Mouse (Mus musculus) C2C12 (cell line): Measurements from ENCODE around the gene Hsd17b6. TPM values are rescaled to one million over a fixed set of nuclear protein-coding genes. Genes with fewer than 3 reads are reported as not detected.
A peak's percentile ranks its signal among the peaks of the same experiment; 100 is the strongest.

ENCODE experiments used
- H3K27me3 ChIP-seq: one replicate; pipeline ENCODE4 v1.6.1; 2011; ENCODE audit not compliant: control insufficient read depth, insufficient read depth, insufficient read length
- H3K36me3 ChIP-seq: one replicate; pipeline ENCODE4 v1.6.1; 2011; ENCODE audit not compliant: control insufficient read depth, insufficient read depth
- H3K4me3 ChIP-seq: one replicate; pipeline ENCODE4 v1.5.1; 2011; ENCODE audit warnings: mild to moderate bottlenecking, control low read depth; ENCODE audit not compliant: poor library complexity, insufficient read depth, severe bottlenecking
- H3K79me2 ChIP-seq: one replicate; pipeline ENCODE4 v1.6.1; 2011; ENCODE audit not compliant: control insufficient read depth, insufficient read depth
- H3K79me3 ChIP-seq: one replicate; pipeline ENCODE4 v1.6.1; 2011; ENCODE audit warnings: low read depth, control low read depth
- H3ac ChIP-seq: one replicate; pipeline ENCODE3; 2011; ENCODE audit warnings: low read depth; ENCODE audit not compliant: control insufficient read depth, insufficient read length
- CEBPB ChIP-seq: IDR thresholded peaks from one replicate; pipeline ENCODE4 v1.6.1; 2011; ENCODE audit warnings: low read depth, mild to moderate bottlenecking, control low read depth, moderate library complexity
- CTCF ChIP-seq: IDR thresholded peaks from one replicate; pipeline ENCODE4 v1.5.1; 2011; ENCODE audit not compliant: control insufficient read depth, insufficient read depth, insufficient read length
- FOSL1 ChIP-seq: IDR thresholded peaks from one replicate; pipeline ENCODE4 v1.8.0; 2011; ENCODE audit warnings: mild to moderate bottlenecking, low read length; ENCODE audit not compliant: poor library complexity, insufficient read depth, severe bottlenecking
- MAX ChIP-seq: IDR thresholded peaks from one replicate; pipeline ENCODE4 v1.6.1; 2011; ENCODE audit warnings: mild to moderate bottlenecking, control low read depth
- MYOD1 ChIP-seq: IDR thresholded peaks from one replicate; pipeline ENCODE4 v1.6.1; 2011; ENCODE audit warnings: low read depth; ENCODE audit not compliant: control insufficient read depth, insufficient read length
- MYOG ChIP-seq: IDR thresholded peaks from one replicate; pipeline ENCODE4 v1.6.1; 2011; ENCODE audit not compliant: control insufficient read depth, insufficient read length; ENCODE audit errors: extremely low read depth
- USF1 ChIP-seq: IDR thresholded peaks from one replicate; pipeline ENCODE4 v1.6.1; 2011; ENCODE audit warnings: low read depth, mild to moderate bottlenecking, control low read depth, moderate library complexity
- polyA plus RNA-seq: library from polyadenylated mRNA; unstranded; fragments of >200 nt; fragmentation: generic; extraction: Trizol; gene quantifications from one replicate; pipeline ENCODE4 v1.2.1, GENCODE M21; 2012; ENCODE audit warnings: missing spikeins

Gene Hsd17b6
- polyA plus RNA-seq, 1 experiment, result not detected

- Histone ChIP-seq H3ac (peak within 1 kb of the TSS; percentile 84), H3K79me2 (peaks cover 21% of the 10 kb centered on the region), H3K4me3 (peak within 1 kb of the TSS; percentile 51), H3K36me3 (peaks cover 23% of the 10 kb centered on the region), H3K27me3 (no peaks in the 10 kb centered on the region), H3K79me3 (peaks cover 9% of the 10 kb centered on the region)
- TF ChIP-seq MYOG, result no peak
- TF ChIP-seq MYOD1, result no peak
- TF ChIP-seq USF1, result no peak
- TF ChIP-seq CTCF, result no peak
- TF ChIP-seq CEBPB, result no peak
- no peak for TF ChIP-seq FOSL1
- TF ChIP-seq MAX, result peak; percentile 78
These were observed 7.9 kb upstream of the Hsd17b6 start, which contains the start of gene Prim1 for GRCm38 (mm10) chr10:128015068-128015934. Gene Prim1 (plus strand): TSS chr10:128015168.

- H3K4me3 ChIP-seq, result no peak overlapping the region
- TF ChIP-seq FOSL1, result no peak
- no peak for TF ChIP-seq USF1
- no peak for TF ChIP-seq MYOG
- no peak for TF ChIP-seq MAX
- no peak for TF ChIP-seq CEBPB
- TF ChIP-seq CTCF, result no peak
- no peak overlapping the region for H3ac ChIP-seq
- no peaks in the 10 kb centered on the region for H3K79me3 ChIP-seq
- H3K27me3 ChIP-seq, result peaks cover 7% of the 10 kb centered on the region
- no peaks in the 10 kb centered on the region for H3K79me2 ChIP-seq
- H3K36me3 ChIP-seq, result no peaks in the 10 kb centered on the region
These were observed 2.3 kb upstream of the Hsd17b6 start for GRCm38 (mm10) chr10:128009735-128010134.

- H3K36me3 ChIP-seq, result no peaks in the 10 kb centered on the region
- no peak for TF ChIP-seq MYOD1
- no peak for TF ChIP-seq FOSL1
- no peak for TF ChIP-seq CEBPB
- no peak for TF ChIP-seq MAX
- TF ChIP-seq USF1, result no peak
- no peak for TF ChIP-seq CTCF
- TF ChIP-seq MYOG, result no peak
- H3K79me3 ChIP-seq, result no peaks in the 10 kb centered on the region
- no peaks in the 10 kb centered on the region for H3K79me2 ChIP-seq
- H3ac ChIP-seq, result no peak overlapping the region
- no peak overlapping the region for H3K4me3 ChIP-seq
- peaks cover 7% of the 10 kb centered on the region for H3K27me3 ChIP-seq
These were observed 937 bp upstream of the Hsd17b6 start for GRCm38 (mm10) chr10:128008207-128008889.

- H3K79me3 ChIP-seq, result no peaks in the 10 kb centered on the region
- no peaks in the 10 kb centered on the region for H3K36me3 ChIP-seq
- no peak overlapping the region for H3ac ChIP-seq
- H3K4me3 ChIP-seq, result no peak overlapping the region
- no peak for TF ChIP-seq CEBPB
- TF ChIP-seq MYOG, result no peak
- TF ChIP-seq MYOD1, result no peak
- TF ChIP-seq FOSL1, result no peak
- no peak for TF ChIP-seq MAX
- H3K79me2 ChIP-seq, result no peaks in the 10 kb centered on the region
- H3K27me3 ChIP-seq, result peaks cover 12% of the 10 kb centered on the region
These were observed 1.9 kb downstream of the Hsd17b6 start for GRCm38 (mm10) chr10:128005479-128005878.

GRCm38 (mm10) chr10:128004918-128005317 is 2.5 kb downstream of the Hsd17b6 start:
- Histone ChIP-seq H3K27me3 (peaks cover 15% of the 10 kb centered on the region), H3ac (no peak overlapping the region), H3K79me2 (no peaks in the 10 kb centered on the region), H3K79me3 (no peaks in the 10 kb centered on the region), H3K36me3 (no peaks in the 10 kb centered on the region), H3K4me3 (no peak overlapping the region)
- no peak for TF ChIP-seq MAX
- no peak for TF ChIP-seq MYOG
- no peak for TF ChIP-seq USF1
- TF ChIP-seq MYOD1, result no peak
- TF ChIP-seq FOSL1, result no peak
- TF ChIP-seq CEBPB, result no peak
- no peak for TF ChIP-seq CTCF
